Mouse (Mus musculus) CH12.LX (cell line): Measurements from ENCODE around the gene Vmac. TPM values are rescaled to one million over a fixed set of nuclear protein-coding genes. Genes with fewer than 3 reads are reported as not detected.

Source experiments
- DNase-seq: peaks from one replicate; pipeline ENCODE4 v3.0.0-alpha.2; 2013; ENCODE audit errors: extremely low read depth
- H3K27ac ChIP-seq: 2 replicates; pipeline ENCODE4 v1.5.1; 2012; ENCODE audit warnings: low read depth, mild to moderate bottlenecking, control low read depth, moderate library complexity; ENCODE audit not compliant: insufficient read depth
- H3K27me3 ChIP-seq: replicated peaks from 2 replicates; pipeline ENCODE3; 2012; ENCODE audit warnings: inconsistent platforms
- H3K36me3 ChIP-seq, 2 experiments: replicated peaks in 1 of 2; 2 replicates each; pipeline versions ENCODE3 to v1.6.1; 2012; ENCODE audit warnings: inconsistent platforms in 1 of 2, low read length in 1 of 2, mild to moderate bottlenecking in 1 of 2, mixed read lengths in 1 of 2, moderate library complexity in 1 of 2; ENCODE audit not compliant: control insufficient read depth in 1 of 2, insufficient read depth in 1 of 2
- H3K4me1 ChIP-seq, 2 experiments: 2 replicates each; pipeline ENCODE4 v1.6.1; 2012; ENCODE audit warnings: inconsistent platforms in 1 of 2, moderate library complexity in 1 of 2; ENCODE audit not compliant: insufficient read depth in 2 of 2, control insufficient read depth in 1 of 2
- H3K4me2 ChIP-seq: 2 replicates; pipeline ENCODE4 v1.6.1; 2012; ENCODE audit warnings: low read depth, mild to moderate bottlenecking, control low read depth; ENCODE audit not compliant: poor library complexity, insufficient read depth, severe bottlenecking
- H3K4me3 ChIP-seq, 3 experiments: fragments of 150-350 bp in 1 of 3; sonication (generic) in 1 of 3; replicated peaks in 1 of 3; 2 replicates each; pipeline versions ENCODE3 to v1.5.1; 2011 to 2012; ENCODE audit warnings: low read depth in 2 of 3, low read length in 2 of 3, mild to moderate bottlenecking in 2 of 3, moderate library complexity in 2 of 3, control low read depth in 1 of 3, improper control_type of control experiment in 1 of 3, inconsistent platforms in 1 of 3, mixed read lengths in 1 of 3; ENCODE audit not compliant: poor library complexity in 1 of 3
- H3K79me2 ChIP-seq: replicated peaks from 2 replicates; pipeline ENCODE4 v1.6.1; 2012; ENCODE audit warnings: mild to moderate bottlenecking, moderate library complexity; ENCODE audit not compliant: control insufficient read depth, poor library complexity, insufficient read depth, severe bottlenecking; ENCODE audit errors: extremely low read depth
- H3K9ac ChIP-seq: 2 replicates; pipeline ENCODE4 v1.6.1; 2012; ENCODE audit warnings: low read depth, mild to moderate bottlenecking, control low read depth, moderate library complexity; ENCODE audit not compliant: insufficient read depth
- H3K9me3 ChIP-seq: replicated peaks from 2 replicates; pipeline ENCODE3; 2012; ENCODE audit warnings: low read length, inconsistent platforms, mixed read lengths
- BHLHE40 ChIP-seq: IDR thresholded peaks from 2 replicates; pipeline ENCODE4 v1.6.1; 2011; ENCODE audit warnings: mild to moderate bottlenecking, low read depth, low read length, improper control_type of control experiment
- CHD1 ChIP-seq: IDR thresholded peaks from 2 replicates; pipeline ENCODE4 v1.6.1; 2012; ENCODE audit warnings: low read depth, low read length, improper control_type of control experiment, inconsistent platforms
- CHD2 ChIP-seq: IDR thresholded peaks from 2 replicates; pipeline ENCODE4 v1.6.1; 2011; ENCODE audit warnings: low read length, improper control_type of control experiment
- CTCF ChIP-seq, 2 experiments: IDR thresholded peaks in 1 of 2; conservative IDR thresholded peaks in 1 of 2; 2 replicates each; pipeline ENCODE4 v1.5.1; 2011 to 2012; ENCODE audit warnings: low read depth in 2 of 2, low read length in 2 of 2, improper control_type of control experiment in 1 of 2, inconsistent platforms in 1 of 2, mild to moderate bottlenecking in 1 of 2, moderate library complexity in 1 of 2
- E2F4 ChIP-seq: IDR thresholded peaks from 2 replicates; pipeline ENCODE4 v1.6.1; 2011; ENCODE audit warnings: low read depth, low read length, improper control_type of control experiment; ENCODE audit not compliant: insufficient replicate concordance
- ELF1 ChIP-seq: IDR thresholded peaks from 2 replicates; pipeline ENCODE4 v1.6.1; 2014; ENCODE audit warnings: low read depth, mild to moderate bottlenecking, inconsistent platforms, low read length, improper control_type of control experiment
- EP300 ChIP-seq: IDR thresholded peaks from 2 replicates; pipeline ENCODE4 v1.6.1; 2011; ENCODE audit warnings: low read length, improper control_type of control experiment
- ETS1 ChIP-seq: conservative IDR thresholded peaks from 2 replicates; pipeline ENCODE4 v1.6.1; 2012; ENCODE audit warnings: low read depth, mild to moderate bottlenecking, inconsistent platforms, low read length, improper control_type of control experiment, moderate library complexity
- GABPA ChIP-seq: IDR thresholded peaks from 2 replicates; pipeline ENCODE4 v1.6.1; 2012; ENCODE audit warnings: low read depth, low read length, improper control_type of control experiment, inconsistent platforms; ENCODE audit not compliant: insufficient replicate concordance
- HCFC1 ChIP-seq: IDR thresholded peaks from 2 replicates; pipeline ENCODE4 v1.6.1; 2012; ENCODE audit warnings: low read depth, mild to moderate bottlenecking, inconsistent platforms, low read length, improper control_type of control experiment
- IRF4 ChIP-seq: IDR thresholded peaks from 2 replicates; pipeline ENCODE4 v1.6.1; 2014; ENCODE audit warnings: low read depth, mild to moderate bottlenecking, inconsistent platforms, low read length, improper control_type of control experiment
- JUN ChIP-seq: IDR thresholded peaks from 2 replicates; pipeline ENCODE4 v1.6.1; 2011; ENCODE audit warnings: low read depth, mild to moderate bottlenecking, low read length, improper control_type of control experiment, moderate library complexity; ENCODE audit not compliant: insufficient read depth
- JUND ChIP-seq: conservative IDR thresholded peaks from 2 replicates; pipeline ENCODE4 v1.6.1; 2011; ENCODE audit warnings: low read depth, low read length, improper control_type of control experiment
- KAT2A ChIP-seq: IDR thresholded peaks from 2 replicates; pipeline ENCODE4 v1.6.1; 2012; ENCODE audit warnings: low read length, improper control_type of control experiment, inconsistent platforms; ENCODE audit not compliant: insufficient replicate concordance
- MAFK ChIP-seq: IDR thresholded peaks from 2 replicates; pipeline ENCODE4 v1.6.1; 2011; ENCODE audit warnings: low read length, improper control_type of control experiment; ENCODE audit not compliant: insufficient replicate concordance
- MAX ChIP-seq: IDR thresholded peaks from 2 replicates; pipeline ENCODE4 v1.6.1; 2011; ENCODE audit warnings: low read length, improper control_type of control experiment
- MAZ ChIP-seq: IDR thresholded peaks from 2 replicates; pipeline ENCODE4 v1.6.1; 2012; ENCODE audit warnings: low read depth, mild to moderate bottlenecking, inconsistent platforms, low read length, improper control_type of control experiment, moderate library complexity
- MEF2A ChIP-seq: IDR thresholded peaks from 2 replicates; pipeline ENCODE4 v1.6.1; 2014; ENCODE audit warnings: low read depth, mild to moderate bottlenecking, inconsistent platforms, low read length, improper control_type of control experiment, borderline replicate concordance
- MXI1 ChIP-seq: IDR thresholded peaks from 2 replicates; pipeline ENCODE4 v1.6.1; 2011; ENCODE audit warnings: mild to moderate bottlenecking, low read depth, low read length, improper control_type of control experiment
- MYC ChIP-seq: IDR thresholded peaks from 2 replicates; pipeline ENCODE4 v1.6.1; 2011; ENCODE audit warnings: low read depth, mild to moderate bottlenecking, improper control_type of control experiment, low read length
- NELFE ChIP-seq: IDR thresholded peaks from 2 replicates; pipeline ENCODE4 v1.6.1; 2011; ENCODE audit warnings: low read depth, low read length, improper control_type of control experiment
- NRF1 ChIP-seq: IDR thresholded peaks from 2 replicates; pipeline ENCODE4 v1.6.1; 2014; ENCODE audit warnings: low read depth, mild to moderate bottlenecking, inconsistent platforms, low read length, improper control_type of control experiment, moderate library complexity
- PAX5 ChIP-seq: IDR thresholded peaks from 2 replicates; pipeline ENCODE4 v1.6.1; 2012; ENCODE audit warnings: low read length, inconsistent platforms, mixed read lengths
- POLR2A ChIP-seq: IDR thresholded peaks from 2 replicates; pipeline ENCODE4 v1.6.1; 2011; ENCODE audit warnings: low read depth, mild to moderate bottlenecking, improper control_type of control experiment, low read length
- POLR2AphosphoS2 ChIP-seq: IDR thresholded peaks from 2 replicates; pipeline ENCODE4 v1.6.1; 2011; ENCODE audit warnings: low read depth, low read length, improper control_type of control experiment
- RAD21 ChIP-seq: IDR thresholded peaks from 2 replicates; pipeline ENCODE4 v1.6.1; 2011; ENCODE audit warnings: low read depth, mild to moderate bottlenecking, low read length, improper control_type of control experiment, moderate library complexity
- RCOR1 ChIP-seq: conservative IDR thresholded peaks from 2 replicates; pipeline ENCODE4 v1.6.1; 2012; ENCODE audit warnings: low read depth, mild to moderate bottlenecking, inconsistent platforms, low read length, improper control_type of control experiment
- SIN3A ChIP-seq: IDR thresholded peaks from 2 replicates; pipeline ENCODE4 v1.6.1; 2012; ENCODE audit warnings: low read length, improper control_type of control experiment, inconsistent platforms
- SMC3 ChIP-seq: IDR thresholded peaks from 2 replicates; pipeline ENCODE4 v1.6.1; 2011; ENCODE audit warnings: low read depth, low read length, improper control_type of control experiment
- TBP ChIP-seq: conservative IDR thresholded peaks from 2 replicates; pipeline ENCODE4 v1.6.1; 2011; ENCODE audit warnings: low read depth, low read length, improper control_type of control experiment
- TCF12 ChIP-seq: IDR thresholded peaks from 2 replicates; pipeline ENCODE4 v1.6.1; 2014; ENCODE audit warnings: low read depth, mild to moderate bottlenecking, inconsistent platforms, low read length, improper control_type of control experiment
- UBTF ChIP-seq: IDR thresholded peaks from 2 replicates; pipeline ENCODE4 v1.6.1; 2012; ENCODE audit warnings: low read depth, mild to moderate bottlenecking, inconsistent platforms, low read length, improper control_type of control experiment, moderate library complexity
- USF1 ChIP-seq: IDR thresholded peaks from 2 replicates; pipeline ENCODE4 v1.6.1; 2014; ENCODE audit warnings: low read depth, mild to moderate bottlenecking, inconsistent platforms, low read length, improper control_type of control experiment
- USF2 ChIP-seq: conservative IDR thresholded peaks from 2 replicates; pipeline ENCODE4 v1.6.1; 2011; ENCODE audit warnings: low read depth, low read length, improper control_type of control experiment
- ZC3H11A ChIP-seq: IDR thresholded peaks from 2 replicates; pipeline ENCODE4 v1.6.1; 2012; ENCODE audit warnings: low read depth, mild to moderate bottlenecking, inconsistent platforms, low read length, improper control_type of control experiment
- ZKSCAN1 ChIP-seq: IDR thresholded peaks from 2 replicates; pipeline ENCODE4 v1.6.1; 2012; ENCODE audit warnings: low read depth, inconsistent platforms, low read length, improper control_type of control experiment, borderline replicate concordance
- ZMIZ1 ChIP-seq: IDR thresholded peaks from 2 replicates; pipeline ENCODE4 v1.6.1; 2012; ENCODE audit warnings: low read depth, mild to moderate bottlenecking, inconsistent platforms, low read length, improper control_type of control experiment
- ZNF384 ChIP-seq: IDR thresholded peaks from 2 replicates; pipeline ENCODE4 v1.6.1; 2012; ENCODE audit warnings: low read depth, low read length, improper control_type of control experiment, inconsistent platforms
- dilution Hi-C: fragments of 300-500 bp; cut with MboI; formaldehyde crosslinking; loops from 2 replicates; pipeline ENCODE4 v1.14.3; 2020; ENCODE audit warnings: low sequenced_read_pairs; ENCODE audit not compliant: extremely low pct_unique_long_range_greater_than_20kb, extremely low pct_ligation_motif_present
- in situ Hi-C: fragments of 300-500 bp; cut with MboI; formaldehyde crosslinking; loops from 3 replicates; pipeline ENCODE4 v1.14.3; 2019; ENCODE audit warnings: low sequenced_read_pairs, low pct_ligation_motif_present, low pct_unique_long_range_greater_than_20kb, mixed read lengths
- polyA plus RNA-seq: library from polyadenylated mRNA; unstranded; fragments of >175 nt; gene quantifications from 2 replicates; pipeline ENCODE4 v1.2.1, GENCODE M21; 2012; ENCODE audit warnings: low read depth; ENCODE audit not compliant: insufficient read length
- total RNA-seq, 2 experiments: library from RNA; depleted of rRNA; stranded (reverse); fragments of 300-350 nt in 1 of 2; fragments of >200 nt in 1 of 2; gene quantifications; 2 replicates each; pipeline ENCODE4 v1.2.3; 2012 to 2014

The Vmac gene
- total and polyA plus RNA-seq, 3 experiments: 3.2 to 5.1 (median 3.4) TPM

DNA sequence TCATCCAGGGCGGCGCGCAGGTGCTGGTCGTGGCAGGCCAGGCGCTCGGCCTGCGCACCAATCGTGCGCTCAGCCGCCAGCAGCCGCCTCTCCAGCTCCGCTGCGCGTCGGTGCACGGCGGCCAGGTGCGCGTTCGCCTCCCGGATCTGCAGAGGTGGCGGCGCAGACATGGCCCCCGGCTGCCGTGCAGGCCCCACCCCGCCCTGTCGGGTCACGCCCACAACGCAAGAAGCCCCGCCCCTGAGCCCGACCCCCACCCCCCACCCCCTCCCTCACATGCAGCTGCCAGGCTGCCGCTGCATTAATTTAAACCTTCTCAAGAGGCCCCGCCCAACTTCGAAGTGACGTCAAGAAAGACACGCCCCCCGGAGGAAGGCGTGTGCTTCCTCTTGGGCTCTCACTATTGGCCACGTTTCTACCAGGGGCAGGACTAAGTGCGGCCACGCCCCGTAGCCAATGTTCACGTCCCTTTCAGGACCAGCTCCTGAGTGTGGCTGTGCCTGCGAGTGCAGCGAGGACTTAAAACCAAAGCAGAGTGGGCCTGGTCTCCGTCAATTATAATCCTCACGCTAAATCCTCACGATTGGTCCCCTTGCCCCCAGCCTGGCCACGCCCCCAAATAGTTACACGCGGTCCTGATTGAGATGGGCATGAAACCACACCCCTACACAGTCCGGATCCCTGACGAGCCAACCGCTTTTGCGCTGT, 1.0 kb downstream of the Vmac start:
- peaks cover 20% of the 10 kb centered on the region for H3K79me2 ChIP-seq
- dilution Hi-C loops: no loop called here
- peaks cover 17 to 28% of the 10 kb centered on the region in 2 experiments for H3K4me1 ChIP-seq
- H3K4me2 ChIP-seq: peak overlapping the region; percentile 52
- peak overlapping the region; percentile 80 to 96 (median 95) for H3K4me3 ChIP-seq
- peak overlapping the region; percentile 74 for H3K9ac ChIP-seq
- peaks cover 24 to 55% of the 10 kb centered on the region in 2 experiments for H3K36me3 ChIP-seq
- in situ Hi-C loops: loop anchor here (5.0 kb wide), 1 partner anchor 35 kb away; no protein-coding TSS in a partner anchor
- DNase-seq: peak; percentile 99
- no peaks in the 10 kb centered on the region for H3K9me3 ChIP-seq
- H3K27ac ChIP-seq: peak overlapping the region; percentile 33
- H3K27me3 ChIP-seq: no peaks in the 10 kb centered on the region
- TF ChIP-seq SMC3: no peak
- no peak for TF ChIP-seq PAX5
- no peak for TF ChIP-seq SIN3A
- no peak for TF ChIP-seq RAD21
- TF ChIP-seq RCOR1: no peak
- TF ChIP-seq UBTF: no peak
- TF ChIP-seq BHLHE40: no peak
- peak; percentile 21; the same call in 1 of the 2 replicates for TF ChIP-seq CHD2
- peak; percentile 66 for TF ChIP-seq NRF1
- TF ChIP-seq EP300: no peak
- no peak; the same call in 1 of the 2 replicates for TF ChIP-seq TCF12
- no peak for TF ChIP-seq HCFC1
- TF ChIP-seq JUND: no peak
- TF ChIP-seq MAFK: no peak
- no peak for TF ChIP-seq CHD1
- TF ChIP-seq KAT2A: no peak
- no peak for TF ChIP-seq USF1
- no peak for TF ChIP-seq ETS1
- TF ChIP-seq ZKSCAN1: no peak
- no peak for TF ChIP-seq USF2
- no peak for TF ChIP-seq GABPA
- peak; percentile 47 for TF ChIP-seq POLR2A
- peak; percentile 19; the same call in 1 of the 2 replicates for TF ChIP-seq MXI1
- TF ChIP-seq ELF1: peak; percentile 33; the same call in 1 of the 2 replicates
- no peak for TF ChIP-seq ZMIZ1
- TF ChIP-seq IRF4: 0 out of 2 replicates have a peak, but pooled peaks have one; percentile 1
- no peak for TF ChIP-seq MEF2A
- TF ChIP-seq JUN: no peak
- no peak for TF ChIP-seq ZNF384
- TF ChIP-seq CTCF (conservative IDR thresholded peaks at IDR 0.05 in 1 of 2, IDR thresholded peaks at IDR 0.05 in 1 of 2; ENCODE audit: low read depth in 2 of 2, low read length in 2 of 2): no peak
- peak; percentile 57; the same call in 1 of the 2 replicates for TF ChIP-seq TBP
- no peak; the same call in none of the 2 replicates for TF ChIP-seq MAX
- TF ChIP-seq MYC: peak; percentile 68; the same call in 1 of the 2 replicates
- peak; percentile 28; the same call in 1 of the 2 replicates for TF ChIP-seq NELFE
- TF ChIP-seq MAZ: peak; percentile 60; the same call in 1 of the 2 replicates
- TF ChIP-seq POLR2AphosphoS2: 0 out of 2 replicates have a peak, but pooled peaks have one; percentile 0
- no peak for TF ChIP-seq ZC3H11A
- no peak for TF ChIP-seq E2F4
